Mouse (Mus musculus): ENCODE data around the gene Cdkl1.

Cdkl1 gene

DNA sequence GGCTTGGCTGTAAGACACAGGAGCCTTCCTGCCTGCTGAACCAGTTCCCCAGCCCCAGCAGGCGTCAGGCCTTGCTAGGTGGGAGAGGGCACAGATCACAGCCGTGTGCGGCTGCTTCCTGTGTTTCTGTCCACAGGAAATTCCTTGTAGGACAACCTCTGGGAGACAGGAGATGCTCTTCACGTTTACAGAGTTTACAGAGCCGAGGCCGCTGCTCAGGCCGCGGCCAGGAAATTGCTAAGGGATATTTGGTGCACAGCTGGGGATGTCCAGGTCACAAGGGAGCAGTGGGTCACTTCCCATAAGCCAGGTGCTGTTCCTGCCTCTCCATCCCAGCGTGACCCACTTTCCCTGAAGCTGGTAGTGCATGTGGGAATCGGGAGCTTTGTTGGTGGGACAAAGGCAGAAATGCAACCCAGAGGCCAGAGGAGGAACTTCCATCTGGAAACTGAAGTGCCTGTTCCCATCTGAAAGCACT, 39.2 kb downstream of the Cdkl1 start:
- DNase-seq (ENCODE audit: low spot score in 2 of 2) = peak in 1 of 2 experiments; percentile 13

DNA sequence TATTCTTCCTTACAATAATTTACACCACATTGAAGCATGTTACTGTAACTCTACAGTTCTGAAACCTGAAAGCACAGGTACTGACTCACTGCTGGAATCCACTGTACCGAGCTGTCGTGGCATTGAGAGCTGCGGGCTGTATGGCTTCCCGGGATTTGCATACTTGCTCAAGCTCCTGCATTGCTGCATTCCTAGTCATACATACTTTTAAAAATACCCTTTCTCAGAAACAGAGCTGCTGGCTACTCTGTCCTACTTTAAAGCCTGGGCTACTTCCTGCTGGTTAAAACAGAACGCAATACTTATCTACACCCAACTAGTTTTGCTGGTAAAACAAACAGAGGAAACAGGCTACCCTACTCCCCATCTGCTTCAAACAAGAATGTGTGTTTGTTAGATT, 46.9 kb downstream of the Cdkl1 start:
- DNase-seq (ENCODE audit: low spot score in 2 of 2) = no peak

DNA sequence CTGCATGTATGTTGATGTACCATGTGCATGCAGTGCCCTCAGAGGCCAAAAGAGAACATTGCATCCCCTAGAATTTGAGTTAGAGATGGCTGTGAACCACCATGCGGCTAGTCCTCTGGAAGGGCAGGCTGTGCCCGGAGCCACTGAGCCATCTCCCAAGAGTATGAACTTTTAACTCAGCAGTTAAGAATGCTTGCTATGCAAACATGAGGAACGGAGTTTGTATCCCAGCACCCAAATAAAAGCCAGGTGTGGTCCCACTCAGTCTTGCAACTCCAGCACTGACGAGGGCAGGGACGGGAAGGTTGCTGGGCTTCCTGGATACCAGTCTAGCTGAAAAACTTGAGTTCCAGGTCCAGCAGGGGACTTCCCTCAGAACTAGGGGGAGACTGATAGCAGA, 49.1 kb downstream of the Cdkl1 start:
- DNase-seq (ENCODE audit: low spot score in 2 of 2) = no peak

DNA sequence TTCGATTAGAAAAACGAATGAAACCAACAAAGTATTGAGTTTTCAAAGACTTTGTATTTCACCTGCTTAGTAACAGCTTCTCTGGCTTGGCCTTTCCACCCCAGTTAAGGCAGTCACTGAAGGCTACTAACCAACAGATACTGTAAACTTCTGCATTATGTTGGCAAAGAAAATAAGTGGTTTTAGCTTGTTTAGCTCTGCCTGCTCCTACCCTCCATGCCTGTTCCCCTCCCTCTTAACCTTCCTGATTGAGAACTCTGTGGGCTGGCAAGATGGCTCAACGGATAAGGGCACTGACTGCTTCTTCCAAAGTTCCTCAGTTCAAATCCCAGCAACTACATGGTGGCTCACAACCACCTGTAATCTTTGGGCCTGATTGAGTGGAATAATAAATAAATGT, 57.1 kb downstream of the Cdkl1 start:
- DNase-seq (ENCODE audit: low spot score in 2 of 2) = no peak

DNA sequence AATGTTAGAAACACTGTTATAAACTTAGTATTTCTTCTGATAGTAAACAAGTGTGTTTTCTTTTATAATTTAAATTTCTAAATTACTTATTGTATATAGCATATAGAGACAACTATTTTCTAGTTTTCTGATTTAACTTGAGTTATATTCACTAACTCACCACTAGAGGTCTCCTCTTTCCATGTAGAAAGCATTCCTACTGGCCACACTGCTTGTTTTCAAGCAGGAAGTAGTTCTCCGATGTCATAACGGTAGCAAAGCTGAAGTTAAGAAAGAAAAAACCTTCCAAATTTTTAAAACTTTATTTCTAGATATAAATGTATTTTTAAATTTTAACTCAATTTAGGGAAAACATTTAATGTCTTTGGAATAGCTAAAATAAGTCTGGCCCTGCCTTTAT, 57.5 kb downstream of the Cdkl1 start:
- DNase-seq (ENCODE audit: low spot score in 2 of 2) = no peak

DNA sequence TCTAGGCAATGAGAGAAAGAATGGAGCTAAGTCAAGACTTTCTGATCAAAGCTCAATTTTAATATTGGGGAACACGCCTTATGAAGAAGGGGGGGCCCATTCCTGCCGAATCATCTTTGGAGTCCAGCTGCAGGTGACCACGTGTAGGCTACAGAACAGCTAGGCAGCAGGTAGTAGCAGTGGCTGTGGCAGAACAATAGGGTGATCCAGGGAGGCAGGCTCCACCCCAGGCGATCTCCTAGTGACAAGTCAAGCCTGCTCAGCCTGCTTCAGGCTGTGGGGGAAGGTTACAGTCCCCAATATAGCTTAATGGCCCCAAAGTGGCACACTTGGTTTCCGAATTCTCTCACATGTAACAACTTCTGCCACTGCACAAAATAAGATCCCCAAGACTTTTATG, 58.8 kb downstream of the Cdkl1 start:
- no peak for DNase-seq (ENCODE audit: low spot score in 2 of 2)

DNA sequence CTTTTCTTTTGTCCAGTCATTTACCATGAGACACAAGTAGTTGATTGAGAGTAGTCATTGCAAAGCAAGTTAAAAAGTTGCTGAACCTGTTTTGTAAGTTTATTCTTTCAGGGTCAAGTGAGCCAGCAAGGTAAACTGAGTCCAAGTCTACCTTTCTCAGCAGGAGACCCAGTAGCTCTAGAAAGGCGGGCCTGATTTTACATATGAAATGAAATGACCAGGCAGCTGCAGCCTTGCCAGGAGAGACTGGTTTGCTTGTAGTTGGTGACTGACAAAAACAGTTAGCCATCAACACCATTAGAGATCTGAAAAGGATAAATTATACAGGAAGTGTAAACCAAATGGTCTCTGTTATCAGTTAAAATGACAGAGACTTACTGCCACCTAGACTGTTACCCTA, 60.8 kb downstream of the Cdkl1 start:
- no peak for DNase-seq (ENCODE audit: low spot score in 2 of 2)

DNA sequence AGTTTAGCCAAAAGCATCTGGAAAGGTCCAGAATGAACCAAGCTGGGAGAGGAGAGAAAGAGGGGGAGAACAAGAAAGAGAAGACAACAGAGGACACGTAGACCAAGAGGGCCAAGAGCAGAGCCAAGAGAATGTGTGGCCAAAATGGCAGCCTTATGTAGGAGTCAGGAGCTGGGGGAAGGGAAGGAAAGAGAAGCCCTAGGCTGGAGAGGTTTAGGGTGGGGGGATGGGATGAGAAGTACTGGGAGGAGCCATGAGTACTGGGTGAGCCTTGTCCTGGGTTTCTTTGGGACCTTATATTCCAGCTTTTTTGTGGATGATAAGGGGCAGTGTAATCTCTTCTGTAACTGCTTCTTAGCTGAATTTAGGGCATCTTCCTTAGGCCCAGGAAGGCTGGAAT, 61.8 kb downstream of the Cdkl1 start:
- no peak for DNase-seq (ENCODE audit: low spot score in 2 of 2)

DNA sequence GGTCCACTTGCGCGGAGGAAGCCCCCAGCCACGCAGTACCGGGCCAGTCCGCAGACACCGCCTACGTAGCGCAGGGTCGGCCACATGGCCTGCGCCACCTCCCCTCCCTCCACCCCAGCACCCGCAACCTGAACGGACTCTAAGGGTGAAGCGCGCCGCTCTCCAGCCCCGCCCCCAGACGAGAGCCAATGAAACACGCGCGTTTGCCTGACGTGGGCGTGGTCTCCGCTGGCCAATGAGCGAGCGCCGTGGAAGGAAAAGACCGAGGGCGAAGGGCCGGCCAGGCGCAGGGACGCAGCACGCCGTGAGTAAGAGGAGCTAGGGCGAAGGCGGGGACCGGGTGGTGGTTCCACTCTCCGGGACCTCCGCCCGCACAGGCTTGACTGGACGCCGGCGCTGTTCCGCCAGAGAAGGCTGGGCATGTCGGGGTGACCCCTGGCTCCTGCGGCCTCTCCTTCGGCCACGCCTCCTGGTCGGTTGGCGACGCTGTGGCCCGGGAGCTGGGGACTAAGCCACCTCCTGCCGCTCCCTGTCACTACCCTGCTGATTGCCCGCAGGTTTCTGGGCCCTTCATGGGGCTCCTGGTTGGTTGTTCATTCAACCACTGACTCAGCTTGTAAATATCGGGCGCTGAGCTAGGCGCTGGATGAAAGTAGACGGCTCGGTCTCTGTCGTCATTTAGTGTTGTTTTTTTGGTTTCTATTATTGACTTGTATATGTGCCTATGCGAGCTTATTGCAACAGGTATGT, 66.2 kb downstream of the Cdkl1 start, which contains the start of the genes L2hgdh and Atp5s:
L2hgdh (minus strand) TSS at position 163 of the 750 bp plus-strand sequence.
Atp5s (plus strand) TSS at position 240 of the 750 bp plus-strand sequence.
- DNase-seq (ENCODE audit: low spot score in 2 of 2) = peak; percentile 95 to 97

DNA sequence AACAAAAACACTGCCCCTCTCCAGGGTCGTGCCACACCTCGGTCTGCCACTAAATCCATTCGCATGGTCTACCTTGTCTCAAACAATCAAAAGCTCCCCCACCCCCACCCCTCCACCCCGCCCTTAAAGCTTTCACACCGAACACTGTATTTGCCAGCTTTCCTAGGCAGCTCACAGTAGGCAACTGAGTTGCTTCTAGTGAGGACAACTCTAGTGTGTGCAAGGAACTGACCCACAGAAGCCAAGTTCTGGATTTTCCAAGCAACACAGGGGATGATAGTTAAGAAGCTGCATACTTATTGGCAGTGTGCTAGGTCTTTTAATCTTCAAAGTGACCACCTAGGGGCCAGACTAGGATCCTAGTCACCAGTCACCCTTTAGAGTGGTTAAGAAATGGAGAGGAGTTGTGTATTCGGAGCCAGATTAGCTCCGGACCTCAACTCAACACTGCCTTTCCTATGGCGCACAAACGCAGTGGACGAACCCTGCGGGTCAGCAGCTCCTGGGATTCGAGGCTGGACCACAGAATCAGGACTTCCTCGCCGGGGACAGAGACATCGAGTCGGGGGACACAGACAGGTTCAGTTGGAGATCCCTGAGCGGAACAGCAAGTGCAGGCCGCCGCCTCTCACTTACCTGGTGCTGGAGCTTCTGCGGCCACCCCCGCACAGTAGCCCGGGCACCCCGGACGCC, 66.9 kb downstream of the Cdkl1 start:
- no peak for DNase-seq (ENCODE audit: low spot score in 2 of 2)

DNA sequence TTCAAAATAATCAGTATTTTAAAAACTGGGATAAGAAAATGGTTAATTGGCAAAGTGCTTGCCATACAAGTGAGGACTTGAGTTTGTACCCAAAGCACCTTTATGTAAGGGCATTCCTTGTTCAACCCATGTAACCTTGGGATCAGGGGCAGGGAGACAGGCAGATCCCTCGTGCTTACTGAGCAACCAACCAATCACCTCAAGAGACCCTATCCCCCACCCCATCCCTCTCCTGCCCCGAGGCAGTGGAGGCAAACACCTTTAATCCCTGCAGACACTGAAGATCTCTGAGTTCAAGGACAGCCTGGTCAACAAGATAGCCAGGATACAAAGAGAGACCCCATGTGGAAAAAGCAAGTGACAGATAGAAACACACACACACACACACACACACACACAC, 67.7 kb downstream of the Cdkl1 start:
- DNase-seq (ENCODE audit: low spot score in 2 of 2) = no peak

DNA sequence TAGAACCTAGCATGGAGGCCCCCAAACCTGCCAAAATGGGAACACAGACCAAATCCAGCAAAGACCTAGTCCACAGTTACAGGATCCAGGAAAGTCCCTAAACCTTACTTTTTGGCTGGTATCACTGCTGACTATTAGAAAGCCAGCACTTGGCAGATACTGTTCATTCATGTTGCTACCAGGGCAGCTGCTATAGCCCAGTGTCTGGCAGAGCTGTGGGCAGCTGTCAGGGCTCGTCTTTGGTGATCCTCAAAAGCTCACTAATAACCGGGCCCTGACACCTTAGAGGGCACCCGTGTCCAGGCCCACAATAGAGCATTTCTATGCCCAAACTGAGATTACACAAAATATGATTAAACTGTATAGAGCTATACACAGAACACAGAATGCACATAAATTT, 68.2 kb downstream of the Cdkl1 start:
- no peak for DNase-seq (ENCODE audit: low spot score in 2 of 2)

DNA sequence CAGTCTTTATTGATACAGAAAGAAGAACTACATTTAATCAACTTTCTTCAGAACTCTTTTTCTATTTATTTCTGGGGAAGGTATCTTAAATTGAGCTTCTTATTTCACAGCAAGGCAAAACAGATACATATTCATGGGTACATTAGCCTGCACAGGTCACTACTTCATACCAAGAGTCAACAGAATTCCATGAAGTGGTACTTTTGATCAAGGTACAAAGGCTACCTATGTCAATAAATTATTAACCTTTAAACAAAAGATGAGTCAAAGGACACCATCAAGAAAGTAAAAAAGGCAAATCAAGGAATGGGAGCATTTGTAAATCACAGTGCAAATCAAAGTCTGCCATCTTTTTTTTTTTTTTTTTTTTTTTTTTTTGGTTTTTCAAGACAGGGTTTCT, 77.4 kb downstream of the Cdkl1 start:
- no peak for DNase-seq (ENCODE audit: low spot score in 2 of 2)

DNA sequence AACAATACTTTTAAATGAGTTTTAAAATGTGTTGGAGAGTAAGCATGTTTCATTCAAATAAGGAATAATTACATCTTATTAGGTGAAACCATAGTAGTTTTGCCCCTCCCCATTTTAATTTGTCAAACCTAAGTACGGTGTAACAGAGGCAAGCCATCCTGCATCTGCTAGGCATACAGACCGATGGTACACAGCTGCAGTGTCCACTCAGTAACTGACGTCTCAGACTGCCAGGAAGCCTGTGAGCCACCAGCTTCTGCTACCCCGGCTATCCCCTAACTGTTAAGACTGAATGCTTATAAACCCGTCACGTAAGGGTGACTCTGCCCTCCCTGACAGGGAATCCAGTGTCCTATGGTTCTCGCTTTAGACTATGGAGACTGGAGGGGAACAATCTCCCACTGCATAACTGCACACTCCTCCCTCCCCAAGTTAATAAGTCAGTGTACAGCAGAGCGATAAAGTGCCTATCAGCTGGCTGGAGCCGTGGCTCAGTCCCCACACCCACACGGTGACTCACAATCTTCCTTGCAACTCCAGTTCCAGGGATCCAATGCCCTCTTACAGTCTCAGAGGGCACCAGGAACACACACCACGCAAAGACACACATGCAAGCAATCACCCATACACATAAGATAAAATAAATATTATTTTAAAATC, 86.1 kb downstream of the Cdkl1 start:
- no peak for DNase-seq (ENCODE audit: low spot score in 2 of 2)

DNA sequence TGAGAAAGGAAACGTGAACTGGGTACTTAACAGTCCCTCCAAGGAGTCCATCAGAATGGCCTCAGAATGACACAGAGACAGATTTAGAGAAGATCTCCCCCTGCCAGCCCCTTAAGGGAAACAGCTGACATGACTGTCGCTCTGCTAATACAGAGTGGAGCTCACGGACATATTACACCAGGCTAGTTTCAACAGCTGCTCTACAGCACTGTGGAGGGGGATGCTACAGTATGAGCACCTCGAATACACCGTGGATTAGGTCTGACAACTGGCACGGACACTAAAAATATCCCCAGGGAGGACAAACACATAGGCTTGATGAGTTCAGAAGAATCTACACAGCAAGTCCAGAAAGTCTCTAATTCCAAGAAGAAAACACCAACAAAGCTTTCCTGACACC, 92.7 kb downstream of the Cdkl1 start:
- no peak for DNase-seq (ENCODE audit: low spot score in 2 of 2)
